Mouse (Mus musculus): ENCODE results near the gene Gm20521.

The Gm20521 gene

DNA sequence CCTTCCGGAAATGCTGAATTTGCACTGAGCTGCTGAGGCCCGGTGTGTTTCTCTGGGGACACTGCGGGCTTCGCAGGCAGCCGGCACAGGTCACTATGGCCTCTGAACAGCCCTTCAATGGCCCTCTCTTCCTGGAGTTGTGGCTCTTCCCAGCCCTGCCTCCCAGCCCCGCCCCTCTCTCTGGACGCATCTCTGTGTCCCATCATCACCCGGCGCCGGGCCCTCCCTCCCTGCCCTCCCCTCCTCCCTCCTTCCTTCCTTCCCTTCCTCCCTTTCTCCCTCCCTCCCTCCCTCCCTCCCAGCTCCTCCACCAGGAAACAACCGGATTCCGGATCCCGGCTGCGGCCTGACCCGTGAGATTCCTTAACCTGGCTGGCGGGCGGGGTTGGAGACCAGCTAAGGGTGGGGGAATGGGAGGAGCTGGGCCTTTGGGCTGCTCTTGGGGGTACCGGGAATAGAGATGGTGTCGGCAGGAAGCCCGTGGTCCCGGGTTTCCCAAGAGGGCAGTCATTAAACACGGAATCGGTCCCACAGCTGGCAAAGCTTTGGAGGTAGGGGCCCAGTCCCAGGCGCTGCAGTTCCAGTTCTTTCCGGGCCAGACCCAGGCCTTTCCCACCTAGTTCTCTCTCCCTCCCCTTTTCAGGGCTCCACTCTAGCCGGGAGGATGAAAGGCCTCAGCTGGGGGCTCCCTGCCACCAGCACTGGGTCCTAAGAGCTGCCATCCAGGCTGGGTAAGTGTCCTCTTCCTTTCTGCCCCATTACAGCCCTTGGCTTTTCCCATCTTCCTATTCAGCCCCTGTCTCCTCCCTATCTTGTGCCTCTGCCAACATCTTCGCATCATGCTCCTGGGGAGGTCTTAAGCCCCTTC lies at the start of gene Gm20521, which contains the start of gene Bcl2l2:
Gene Gm20521, plus strand, starts transcription at position 288 of the 868 bp plus-strand sequence.
Gene Bcl2l2, plus strand, starts transcription at position 224 of the 868 bp plus-strand sequence.
- no peak for DNase-seq (ENCODE audit: low read depth, low spot score)

DNA sequence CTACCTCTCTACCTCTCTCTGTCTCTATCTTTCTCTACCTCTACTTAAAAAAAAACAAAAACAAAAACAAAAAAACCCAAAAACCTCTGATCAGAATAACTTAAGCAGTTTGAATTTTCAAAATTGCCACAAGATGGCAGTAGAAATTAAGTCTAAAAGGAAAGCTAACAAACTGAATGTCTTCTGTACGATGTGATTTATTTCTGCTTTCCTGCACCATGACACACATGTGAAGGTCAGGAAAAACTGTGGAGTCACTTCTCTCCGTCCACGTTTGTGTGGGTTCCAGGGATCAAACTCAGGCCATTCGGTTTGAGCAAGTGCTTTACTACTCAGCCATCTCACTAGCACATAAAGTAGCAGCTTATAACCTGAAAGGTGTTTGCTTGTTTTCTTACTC lies 39.8 kb upstream of the Gm20521 start:
- DNase-seq (ENCODE audit: low read depth, low spot score) = no peak

DNA sequence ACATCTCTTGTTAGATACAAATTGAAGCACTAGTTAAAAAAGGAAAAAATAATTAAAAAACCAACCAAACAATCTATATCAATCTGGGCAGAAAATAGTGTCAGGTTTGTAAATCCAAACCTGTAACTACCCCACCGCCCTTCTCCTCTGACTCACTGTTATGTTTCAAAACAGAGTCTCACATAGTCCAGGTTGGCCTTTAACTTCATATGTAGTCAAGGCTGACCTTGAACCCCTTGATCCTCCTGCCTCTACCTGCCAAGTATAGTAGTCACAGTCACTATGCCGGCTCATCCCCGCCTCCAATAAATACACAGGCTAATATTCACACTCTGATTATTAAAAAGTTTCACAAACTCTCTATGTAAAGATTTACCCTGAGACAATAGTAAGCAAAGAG lies 27.5 kb upstream of the Gm20521 start:
- DNase-seq (ENCODE audit: low read depth, low spot score) = no peak

DNA sequence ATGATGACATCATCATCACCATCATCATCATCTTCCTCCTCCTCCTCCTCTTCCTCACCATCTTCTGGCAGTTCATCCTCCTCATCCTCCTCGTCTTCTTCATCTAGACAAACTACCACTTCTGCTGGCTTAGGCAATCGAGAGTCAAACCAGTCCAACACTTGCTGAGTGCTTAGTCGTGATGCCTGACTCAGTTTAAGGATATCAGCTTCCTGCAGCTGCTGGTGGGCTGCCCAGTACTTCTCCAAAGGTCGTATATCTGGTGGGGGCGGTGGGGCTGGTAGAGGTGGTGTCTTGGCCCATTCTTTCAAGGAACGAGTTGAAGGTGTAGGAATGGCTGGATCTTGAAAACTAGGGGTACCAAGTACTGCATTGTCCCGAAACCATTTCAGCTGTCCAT lies 26.5 kb upstream of the Gm20521 start:
- no peak for DNase-seq (ENCODE audit: low read depth, low spot score)

DNA sequence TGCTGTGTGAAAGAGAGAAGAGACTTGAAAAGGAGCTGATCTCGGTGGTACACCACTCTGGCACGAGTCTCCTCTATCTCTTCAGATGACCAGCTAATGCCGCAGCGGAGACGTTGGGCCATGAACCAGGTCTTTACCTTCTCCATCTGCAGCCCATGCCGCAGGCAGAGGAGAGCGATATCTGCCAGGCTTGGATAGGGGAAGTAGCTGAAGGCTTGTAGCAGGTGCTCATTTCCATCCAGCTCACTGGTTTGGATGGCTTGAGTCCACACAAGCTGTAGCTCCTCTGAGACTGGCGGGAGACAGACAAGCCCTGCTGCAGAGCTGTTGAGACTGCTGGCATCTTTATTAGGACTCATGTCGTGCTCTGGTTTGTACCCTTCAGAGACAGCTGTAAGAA lies 25.4 kb upstream of the Gm20521 start:
- no peak for DNase-seq (ENCODE audit: low read depth, low spot score)

DNA sequence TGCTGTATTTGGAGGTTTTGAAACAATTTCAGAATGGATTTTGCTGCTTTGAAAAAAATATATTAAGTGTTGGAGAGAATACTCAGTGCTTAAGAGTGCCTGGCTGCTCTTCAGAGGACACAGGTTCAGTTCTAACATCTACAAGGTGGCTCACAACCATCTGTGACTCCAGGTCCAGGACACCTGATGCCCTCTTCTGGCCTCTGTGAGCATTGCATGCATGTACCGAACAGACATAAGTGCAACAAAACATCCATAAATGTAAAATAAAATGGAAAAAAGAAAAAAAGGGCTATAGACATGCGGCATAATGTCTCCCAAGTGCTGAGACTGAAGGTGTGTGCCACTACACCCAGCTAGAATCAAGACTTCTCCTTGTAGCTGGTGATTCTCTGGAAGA lies 22.7 kb upstream of the Gm20521 start:
- no peak for DNase-seq (ENCODE audit: low read depth, low spot score)

DNA sequence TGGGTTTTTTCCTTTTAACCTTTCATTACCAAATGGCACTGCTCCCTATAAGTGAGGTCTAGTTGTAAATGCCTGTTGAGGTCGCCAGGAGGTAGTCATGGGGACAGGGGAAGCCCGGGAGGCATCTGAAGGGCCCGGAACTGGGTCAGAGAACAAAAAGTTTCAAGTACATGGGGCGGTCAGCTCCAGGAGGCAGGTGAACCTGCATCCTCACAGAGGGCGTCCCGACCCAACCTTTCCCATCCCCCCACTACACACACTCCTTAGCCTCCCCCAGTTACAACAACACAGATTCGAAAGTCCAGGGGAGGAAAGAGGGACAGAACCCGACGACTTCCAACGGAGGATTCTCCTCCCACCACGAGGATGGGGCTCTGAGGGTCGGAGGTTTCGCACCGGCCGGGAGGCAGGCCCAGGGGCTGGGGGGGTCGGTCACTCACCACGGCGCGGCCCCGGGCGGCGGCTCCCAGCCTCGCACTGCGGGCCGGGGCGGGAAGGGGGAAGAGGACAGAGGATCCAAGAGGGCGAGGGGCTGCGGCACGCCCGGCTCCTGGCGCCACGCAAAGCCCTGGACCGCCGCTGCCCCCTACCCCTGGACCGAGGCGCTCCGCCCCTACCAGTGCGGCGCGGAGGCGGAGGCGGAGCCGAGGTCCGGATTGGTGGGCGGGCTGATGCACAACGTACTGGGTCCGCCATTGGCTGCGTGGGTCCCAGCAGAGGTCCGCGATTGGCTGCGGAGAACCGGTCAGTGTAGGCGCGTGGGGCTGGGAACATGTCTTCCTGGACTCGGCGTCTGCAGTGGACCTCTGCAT lies 19.5 kb upstream of the Gm20521 start:
- no peak for DNase-seq (ENCODE audit: low read depth, low spot score)

DNA sequence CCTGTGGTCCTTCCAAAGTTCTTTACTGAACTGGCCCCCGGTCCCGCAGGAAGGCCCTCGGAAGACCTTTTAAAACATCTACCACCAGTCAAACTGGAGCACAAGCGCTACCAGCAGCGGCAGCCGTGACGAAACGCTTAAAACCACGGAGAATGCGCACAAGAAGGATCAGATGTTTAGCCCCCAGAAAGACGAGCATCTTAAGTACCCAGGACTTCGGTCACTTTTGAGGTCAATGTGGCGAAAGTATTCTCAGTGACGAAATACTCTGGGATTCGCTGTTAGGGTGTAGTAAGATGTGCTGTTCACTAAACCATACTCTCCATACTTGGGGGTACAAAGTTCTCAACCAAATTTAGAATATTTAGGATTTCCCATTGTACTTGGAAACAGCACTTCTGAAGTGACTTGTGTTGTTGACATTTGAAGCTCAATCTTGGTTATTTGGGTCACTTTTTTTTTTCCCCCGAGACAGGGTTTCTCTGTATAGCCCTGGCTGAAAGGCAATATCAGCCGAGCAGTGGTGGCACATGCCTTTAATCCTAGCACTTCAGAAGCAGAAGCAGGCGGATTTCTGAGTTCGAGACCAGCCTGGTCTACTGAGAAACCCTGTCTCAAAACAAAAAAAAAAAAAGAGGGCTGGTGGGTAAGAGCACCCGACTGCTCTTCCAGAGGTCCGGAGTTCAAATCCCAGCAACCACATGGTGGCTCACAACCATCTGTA lies 18.8 kb upstream of the Gm20521 start:
- DNase-seq (ENCODE audit: low read depth, low spot score) = no peak

DNA sequence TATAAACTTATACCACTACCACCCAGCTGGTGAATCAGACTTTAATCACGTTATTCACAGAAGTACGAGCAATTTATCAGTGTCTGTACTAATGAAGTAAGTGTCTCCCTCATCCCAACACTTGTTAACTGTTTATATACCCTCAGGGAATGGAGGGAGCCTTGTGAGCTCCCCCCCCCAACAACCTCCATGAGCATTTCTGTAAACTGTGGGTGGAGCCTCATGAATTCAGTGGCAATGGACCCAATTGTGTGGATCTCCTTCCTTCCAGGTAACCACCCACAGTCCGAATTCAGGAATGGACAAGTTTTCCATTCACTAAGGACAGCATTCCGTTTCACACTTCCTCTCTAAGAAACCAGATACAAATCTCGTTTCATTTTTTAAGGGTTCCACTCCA lies 17.6 kb upstream of the Gm20521 start:
- no peak for DNase-seq (ENCODE audit: low read depth, low spot score)

DNA sequence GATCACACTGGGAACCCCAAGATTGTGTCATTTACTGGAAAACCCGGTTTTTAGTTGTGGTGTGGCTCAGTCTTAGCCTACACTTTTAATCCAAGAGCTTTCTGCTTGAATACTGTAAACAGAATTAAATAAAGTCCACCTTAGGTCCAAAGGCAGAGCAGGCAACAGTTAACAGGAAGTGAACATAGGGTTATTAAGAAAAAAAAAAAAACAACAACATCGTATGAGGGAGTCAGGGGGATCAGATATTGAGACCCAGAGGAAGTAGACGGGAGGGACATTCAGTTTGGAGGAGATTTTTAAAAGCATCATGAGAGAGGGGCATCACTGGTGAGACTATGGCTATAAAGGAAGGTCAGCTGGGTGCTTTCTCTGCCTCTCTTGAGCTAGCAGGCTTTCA lies 17.0 kb upstream of the Gm20521 start:
- no peak for DNase-seq (ENCODE audit: low read depth, low spot score)

DNA sequence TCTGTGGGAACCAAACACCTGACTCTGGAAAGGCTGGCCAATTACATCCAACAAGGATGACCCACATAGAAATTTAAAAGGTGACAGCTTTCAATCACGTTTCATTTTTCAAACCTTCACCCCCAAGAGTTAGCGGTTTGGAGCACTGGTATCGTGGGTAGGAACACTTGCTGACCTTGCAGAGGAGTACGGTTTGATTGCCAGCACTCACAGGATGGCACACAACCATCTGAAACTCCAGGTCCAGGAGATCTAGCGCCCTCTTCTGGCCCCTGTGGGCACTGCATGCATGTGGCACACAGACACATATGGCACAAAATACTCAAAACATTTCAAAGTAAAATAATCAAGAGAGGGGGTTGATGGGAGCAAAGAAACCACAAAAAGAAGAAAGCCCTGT lies 16.3 kb upstream of the Gm20521 start:
- no peak for DNase-seq (ENCODE audit: low read depth, low spot score)

DNA sequence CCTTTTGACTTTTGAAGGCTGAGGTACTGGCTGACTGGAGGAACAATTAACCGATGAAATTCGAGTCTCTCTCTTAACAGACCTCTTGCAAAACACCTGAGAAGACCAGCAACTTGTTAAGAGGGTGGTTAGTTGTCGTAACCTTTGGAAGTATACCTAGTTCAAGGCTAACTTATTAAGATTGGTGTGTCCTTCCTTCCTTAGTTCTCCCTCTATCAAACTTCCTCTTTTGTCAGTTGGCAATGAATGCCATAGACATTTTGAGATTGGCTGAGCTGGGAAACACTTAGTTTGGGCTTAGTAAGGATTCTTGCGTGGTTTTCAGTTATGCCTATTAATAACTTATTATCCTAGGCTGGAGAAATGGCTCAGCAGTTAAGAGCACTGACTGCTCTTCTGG lies 15.2 kb upstream of the Gm20521 start:
- DNase-seq (ENCODE audit: low read depth, low spot score) = no peak

DNA sequence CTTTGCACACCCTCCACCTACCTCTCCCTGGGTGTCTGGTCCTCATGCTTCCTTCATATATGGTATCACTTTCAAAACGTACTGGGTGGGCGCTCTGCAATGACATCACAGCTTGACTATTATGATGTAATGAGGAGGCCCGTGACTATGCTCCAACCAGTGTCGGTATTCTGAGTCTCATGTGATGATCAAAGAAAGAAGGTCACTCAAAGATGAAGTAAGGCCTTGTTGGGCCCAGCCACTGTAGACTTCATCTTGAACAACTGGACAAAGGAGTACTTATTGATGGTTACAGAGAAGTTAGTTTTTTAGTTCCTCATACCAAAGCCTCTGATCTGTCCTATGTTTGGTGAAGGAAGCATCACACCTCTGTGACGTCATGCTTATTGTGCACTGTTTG lies 12.4 kb upstream of the Gm20521 start, which contains the start of gene Homez:
Gene Homez, minus strand, starts transcription at position 101 of the 400 bp plus-strand sequence.
- DNase-seq (ENCODE audit: low read depth, low spot score) = no peak

DNA sequence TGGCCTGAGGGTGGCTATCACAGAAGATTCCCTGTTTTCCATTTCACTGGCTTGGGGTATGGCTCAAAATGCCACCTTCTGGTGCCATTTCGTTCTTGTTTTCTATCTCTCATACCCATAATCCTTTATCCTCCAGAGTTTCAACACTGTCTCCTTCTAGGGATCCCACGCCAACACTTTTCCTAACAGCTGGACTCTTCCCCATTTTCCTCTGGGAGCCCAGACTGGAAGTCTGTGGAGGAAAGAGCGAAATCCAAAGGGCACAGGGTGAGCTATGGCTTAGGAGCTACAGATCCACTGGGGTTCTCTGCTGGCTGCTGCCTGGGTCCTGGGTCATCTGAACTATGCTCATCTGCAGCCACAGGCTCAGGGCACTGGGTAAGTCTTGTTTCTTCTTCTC lies 9.1 kb upstream of the Gm20521 start:
- no peak for DNase-seq (ENCODE audit: low read depth, low spot score)

DNA sequence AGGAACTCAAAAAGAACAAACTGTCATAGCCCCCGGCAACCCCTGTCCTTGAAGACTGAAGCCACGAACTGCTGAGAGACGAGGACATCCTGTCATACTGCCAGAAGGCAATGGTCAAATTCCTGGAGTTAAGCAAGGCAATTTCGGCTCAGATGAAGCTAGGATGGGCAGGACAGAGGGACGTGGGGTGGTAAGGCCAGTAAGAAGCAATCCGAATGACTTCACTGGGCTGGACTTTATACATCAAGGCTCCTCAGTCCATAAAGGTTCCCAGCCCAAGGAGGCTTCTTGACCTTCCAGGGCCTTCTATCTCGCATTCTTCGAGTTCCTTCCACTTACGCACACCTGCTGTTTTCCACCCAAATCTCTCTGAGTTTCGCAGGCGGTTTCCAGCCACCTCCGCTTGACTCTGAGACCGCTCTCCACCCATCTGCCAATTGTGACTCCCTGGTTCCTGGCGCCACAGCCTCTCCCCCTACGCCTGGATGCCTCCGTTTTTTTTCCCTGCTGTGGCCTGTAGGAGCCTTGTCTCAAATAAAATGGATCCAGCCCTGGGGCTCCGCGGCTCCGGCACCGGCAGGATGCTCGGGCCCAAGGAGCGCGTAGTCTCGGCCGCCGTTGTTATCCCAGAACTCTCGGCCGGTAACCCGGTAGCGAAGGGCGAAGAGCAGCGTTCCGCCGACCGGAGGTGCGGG lies 7.2 kb upstream of the Gm20521 start:
- no peak for DNase-seq (ENCODE audit: low read depth, low spot score)

DNA sequence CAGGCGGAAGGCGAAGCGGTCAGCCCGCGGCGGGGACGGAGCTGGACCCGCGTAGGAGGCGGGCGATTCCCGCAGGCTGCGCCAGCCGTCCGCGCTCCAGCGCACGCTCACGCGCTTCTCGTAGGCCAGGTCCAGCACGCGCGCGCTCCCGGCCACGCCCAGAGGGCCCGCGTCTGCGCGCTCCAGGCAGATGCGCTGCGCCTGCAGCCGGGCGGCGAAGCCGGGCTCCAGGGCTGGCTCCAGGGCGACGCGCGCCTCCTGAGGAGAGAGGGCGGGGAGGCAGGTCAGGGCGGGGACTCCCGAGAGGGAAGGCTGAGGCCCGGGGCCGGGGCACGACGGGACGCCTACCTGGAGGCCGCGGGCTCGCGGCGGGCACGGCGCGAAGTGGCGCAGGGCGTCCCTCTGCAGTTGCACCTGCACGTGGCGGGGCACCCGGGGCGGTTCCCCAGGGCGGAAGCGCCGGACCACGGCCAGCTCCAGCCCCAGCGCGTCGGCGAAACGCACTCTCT lies 6.6 kb upstream of the Gm20521 start:
- DNase-seq (ENCODE audit: low read depth, low spot score) = no peak

DNA sequence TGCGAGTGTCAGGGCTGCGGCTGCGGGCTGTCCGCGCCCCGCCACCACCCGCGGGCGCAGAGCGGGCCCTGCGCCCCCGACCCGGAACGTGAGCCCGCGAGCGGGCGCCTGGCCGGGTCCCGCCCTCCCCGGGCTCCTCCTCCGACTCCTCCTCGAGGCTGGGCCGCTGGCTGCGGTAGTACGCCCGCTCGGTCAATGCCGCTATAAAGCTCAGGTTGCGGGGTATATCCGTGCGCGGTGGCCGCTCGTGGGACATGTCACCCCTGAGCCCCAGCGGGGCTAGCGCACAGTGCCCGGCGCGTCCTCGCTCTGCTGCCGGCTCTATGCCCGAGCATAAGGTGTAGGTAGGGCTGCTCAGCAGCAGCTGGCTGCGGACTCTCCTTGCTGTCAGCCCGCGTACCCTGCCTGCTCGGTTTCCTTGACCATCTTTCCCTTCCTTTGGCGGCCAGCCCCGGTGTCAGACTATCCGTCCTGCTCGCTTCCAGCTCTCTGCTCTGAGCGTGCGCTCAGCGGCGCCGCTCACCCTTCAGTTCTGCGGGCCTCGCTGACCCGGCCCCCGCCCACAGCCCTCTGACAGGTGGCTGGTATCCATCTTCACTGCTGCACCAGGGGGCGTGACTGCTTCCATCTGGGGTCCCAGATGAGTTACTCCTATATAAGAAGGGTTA lies 6.1 kb upstream of the Gm20521 start, which contains the start of gene Ppp1r3e:
Gene Ppp1r3e, minus strand, starts transcription at position 503 of the 668 bp plus-strand sequence.
- DNase-seq (ENCODE audit: low read depth, low spot score) = no peak

DNA sequence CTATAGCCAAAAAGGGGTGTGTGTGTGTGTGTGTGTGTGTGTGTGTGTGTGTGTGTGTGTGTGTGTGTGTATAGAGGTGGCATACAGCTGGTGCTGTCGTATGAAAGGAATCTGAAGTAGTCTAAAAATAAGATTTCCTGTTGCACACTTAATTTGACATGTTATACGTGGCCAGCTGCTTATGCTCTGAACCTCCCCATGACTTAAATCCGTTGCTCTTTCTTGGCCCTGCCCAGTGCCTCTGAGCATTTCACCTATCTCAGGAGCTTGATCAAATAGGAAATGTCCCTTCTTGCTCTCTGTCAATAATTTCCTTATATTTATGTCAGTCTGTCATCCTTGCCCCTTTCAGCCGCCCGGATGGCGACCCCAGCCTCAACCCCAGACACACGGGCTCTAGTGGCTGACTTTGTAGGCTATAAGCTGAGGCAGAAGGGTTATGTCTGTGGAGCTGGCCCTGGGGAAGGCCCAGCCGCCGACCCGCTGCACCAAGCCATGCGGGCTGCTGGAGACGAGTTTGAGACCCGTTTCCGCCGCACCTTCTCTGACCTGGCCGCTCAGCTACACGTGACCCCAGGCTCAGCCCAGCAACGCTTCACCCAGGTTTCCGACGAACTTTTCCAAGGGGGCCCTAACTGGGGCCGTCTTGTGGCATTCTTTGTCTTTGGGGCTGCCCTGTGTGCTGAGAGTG lies 926 bp downstream of the Gm20521 start:
- no peak for DNase-seq (ENCODE audit: low read depth, low spot score)

DNA sequence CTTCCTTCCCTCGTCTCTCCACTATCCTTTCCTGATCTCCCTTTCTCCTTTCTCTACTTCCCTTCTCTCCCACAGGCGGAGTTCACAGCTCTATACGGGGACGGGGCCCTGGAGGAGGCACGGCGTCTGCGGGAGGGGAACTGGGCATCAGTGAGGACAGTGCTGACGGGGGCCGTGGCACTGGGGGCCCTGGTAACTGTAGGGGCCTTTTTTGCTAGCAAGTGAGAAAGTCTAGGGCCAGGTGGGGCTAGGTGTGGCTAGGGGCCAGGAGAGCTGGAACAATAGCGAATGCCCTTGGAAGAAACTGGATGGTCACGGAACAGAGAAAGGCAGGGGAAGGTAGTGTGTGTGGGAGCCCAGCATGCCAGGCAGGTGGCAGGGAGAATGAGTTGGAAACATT lies 2.1 kb downstream of the Gm20521 start:
- DNase-seq (ENCODE audit: low read depth, low spot score) = no peak

DNA sequence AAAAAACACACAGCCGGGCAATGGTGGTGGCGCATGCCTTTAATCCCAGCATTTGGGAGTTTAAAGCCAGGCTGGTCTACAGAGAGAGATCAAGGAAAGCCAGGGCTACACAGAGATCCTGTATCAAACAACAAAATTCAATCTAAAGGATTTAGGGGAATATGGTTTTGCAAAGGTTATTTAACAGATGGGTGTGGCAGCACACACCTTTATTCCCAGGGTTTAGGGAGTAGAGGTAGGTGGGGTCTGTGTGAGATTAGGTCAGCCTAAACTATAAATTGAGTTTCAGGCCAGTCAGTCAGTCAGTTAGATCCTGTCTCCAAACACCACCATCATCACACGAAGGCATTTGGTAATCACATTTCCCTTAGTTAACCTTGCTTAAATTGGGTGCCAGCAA lies 9.0 kb downstream of the Gm20521 start, which contains the start of gene Pabpn1:
Gene Pabpn1, plus strand, starts transcription at position 301 of the 400 bp plus-strand sequence.
- no peak for DNase-seq (ENCODE audit: low read depth, low spot score)
